Mouse (Mus musculus) duodenum, adult 2 months (tissue): ENCODE results near the gene Dctn1. TPM values are rescaled to one million over a fixed set of nuclear protein-coding genes. Genes with fewer than 3 reads are reported as not detected.

Source experiments
- polyA plus RNA-seq: library from polyadenylated mRNA; depleted of rRNA; stranded (reverse); fragments of >200 nt; gene quantifications from 2 replicates; pipeline ENCODE4 v1.2.3, GENCODE M21; 2012; ENCODE audit warnings: low replicate concordance; rRNA removed

The Dctn1 gene
- 119 and 175 TPM in 2 replicates for polyA plus RNA-seq

GRCm38 (mm10) chr6:83165607-83166242 is at the start of gene Dctn1:
Gene Dctn1, plus strand, starts transcription at chr6:83165920.

DNA sequence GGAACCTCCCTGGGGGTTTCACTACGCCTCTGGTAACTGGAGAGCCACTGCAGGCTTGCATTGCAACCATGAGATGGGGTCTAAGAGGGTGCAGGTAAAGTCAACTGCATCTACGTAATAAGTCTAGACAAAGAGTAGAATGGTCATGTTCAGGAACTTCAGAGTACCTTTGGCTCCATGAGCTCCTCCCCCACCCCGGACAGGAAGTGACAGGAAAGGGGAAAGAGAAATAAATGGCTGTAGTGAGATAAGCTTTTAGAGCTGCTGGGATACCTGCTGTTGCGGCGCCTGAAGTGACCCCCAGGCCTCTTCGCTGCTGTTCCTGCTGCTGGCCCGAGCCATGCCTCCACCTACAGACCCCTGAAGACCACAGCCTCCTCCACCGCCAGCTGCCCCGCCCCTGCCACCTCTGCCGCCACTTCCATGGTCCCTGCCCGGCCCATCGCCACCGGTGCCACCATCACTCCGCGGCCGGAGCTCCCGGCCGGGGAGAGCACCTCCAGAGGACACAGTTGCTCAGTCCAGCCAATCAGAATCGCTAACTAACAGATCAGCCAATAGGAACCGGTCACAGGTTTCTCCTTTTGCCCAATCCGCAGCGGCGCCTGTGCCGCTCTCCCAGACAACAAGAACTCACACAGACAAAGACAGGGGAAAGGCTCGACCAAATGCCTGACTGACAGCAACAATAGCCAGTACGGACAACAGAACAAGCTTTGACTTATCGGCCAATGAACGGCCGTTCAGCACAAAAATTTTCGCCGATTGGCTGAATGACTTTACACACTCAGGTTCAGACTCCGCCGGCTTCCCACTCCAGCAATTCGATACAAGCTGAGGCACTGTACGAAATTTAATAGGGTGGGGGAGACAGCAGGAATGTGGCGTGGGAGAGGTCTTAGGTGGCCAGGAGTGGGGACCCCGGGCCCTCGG is 44.5 kb upstream of the Dctn1 start, which contains the start of gene Wbp1:
TSS of gene Wbp1 (minus strand) at position 630 of the 933 bp plus-strand sequence.

GRCm38 (mm10) chr6:83125331-83125730 is 40.4 kb upstream of the Dctn1 start, which contains the start of gene Ino80b:
Gene Ino80b, minus strand, starts transcription at chr6:83125431.

DNA sequence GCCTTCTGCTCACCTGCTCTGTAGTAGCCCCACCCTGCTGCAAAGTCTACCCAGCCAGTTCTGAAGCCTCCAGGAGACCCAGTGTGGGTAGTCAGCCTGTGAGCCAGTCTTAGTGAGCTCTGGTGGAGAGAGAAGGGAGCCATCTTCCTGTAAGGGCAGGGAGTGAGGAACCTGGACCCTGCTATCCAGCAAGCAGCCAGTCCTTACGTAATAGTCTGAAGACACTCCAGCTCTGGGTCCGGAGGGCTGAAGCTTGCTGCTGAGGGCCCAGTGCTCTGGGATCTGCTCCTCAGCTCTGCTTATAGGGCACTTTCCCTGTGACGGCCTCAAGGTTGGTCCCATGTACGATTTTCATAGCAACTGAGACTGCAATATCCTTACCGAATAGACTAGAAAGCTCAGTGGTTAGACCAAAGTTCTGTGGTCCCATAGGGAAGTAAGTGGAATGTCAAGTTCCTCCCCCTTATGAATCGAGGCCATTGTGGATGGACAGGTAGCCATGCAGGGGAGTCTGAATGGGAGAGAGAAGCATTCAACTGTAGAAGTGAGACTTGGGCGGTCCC is 30.7 kb upstream of the Dctn1 start, which contains the start of gene Rtkn:
TSS of gene Rtkn (plus strand) at position 513 of the 563 bp plus-strand sequence.

GRCm38 (mm10) chr6:83156259-83156684 is 9.4 kb upstream of the Dctn1 start, which contains the start of the genes Wdr54 and 1700003E16Rik:
Gene Wdr54, minus strand, starts transcription at chr6:83156397.
Gene 1700003E16Rik, plus strand, starts transcription at chr6:83156404.

GRCm38 (mm10) chr6:83219814-83220213 is 54.1 kb downstream of the Dctn1 start, which contains the start of gene Slc4a5:
Gene Slc4a5, plus strand, starts transcription at chr6:83219828.

Other genes with a start within 250 kb of the Dctn1 start
- 0.37 and 0.41 TPM in 2 replicates for gene Sema4f, start 226.2 kb upstream of the Dctn1 start, polyA plus RNA-seq
- gene M1ap, start 219.0 kb upstream of the Dctn1 start, polyA plus RNA-seq, result 0.46 TPM in 1 of 2 replicates, not detected in the other
- gene Dok1, start 132.4 kb upstream of the Dctn1 start, polyA plus RNA-seq, result 5.2 and 5.9 TPM in 2 replicates
- gene Loxl3, start 131.7 kb upstream of the Dctn1 start, polyA plus RNA-seq, result 0.98 and 1.3 TPM in 2 replicates
- gene Aup1, start 111.4 kb upstream of the Dctn1 start, polyA plus RNA-seq, result 823 and 950 TPM in 2 replicates
- 24.9 and 33.2 TPM in 2 replicates for gene Htra2, start 110.6 kb upstream of the Dctn1 start, polyA plus RNA-seq
- 38.3 and 46.4 TPM in 2 replicates for gene Dqx1, start 108.1 kb upstream of the Dctn1 start, polyA plus RNA-seq
- gene Tlx2, start 95.6 kb upstream of the Dctn1 start, polyA plus RNA-seq, result 6.0 and 9.6 TPM in 2 replicates
- gene Pcgf1, start 88.1 kb upstream of the Dctn1 start, polyA plus RNA-seq, result 6.3 and 8.7 TPM in 2 replicates
- 1.1 and 1.3 TPM in 2 replicates for gene Lbx2, start 79.6 kb upstream of the Dctn1 start, polyA plus RNA-seq
- gene Ccdc142, start 64.3 kb upstream of the Dctn1 start, polyA plus RNA-seq, result 10.7 and 21.4 TPM in 2 replicates
- gene Gm42688, start 64.3 kb upstream of the Dctn1 start, polyA plus RNA-seq, result 5.3 and 7.2 TPM in 2 replicates
- gene Mrpl53, start 56.9 kb upstream of the Dctn1 start, polyA plus RNA-seq, result 55.7 and 58.1 TPM in 2 replicates
- gene Mogs, start 50.4 kb upstream of the Dctn1 start, polyA plus RNA-seq, result 51.8 and 63.1 TPM in 2 replicates
- 246 and 297 TPM in 2 replicates for gene Wbp1, start 44.4 kb upstream of the Dctn1 start, polyA plus RNA-seq
- gene Ino80b, start 40.5 kb upstream of the Dctn1 start, polyA plus RNA-seq, result 48.4 and 118 TPM in 2 replicates
- gene Rtkn, start 30.5 kb upstream of the Dctn1 start, polyA plus RNA-seq, result 115 and 204 TPM in 2 replicates
- gene Wdr54, start 9.5 kb upstream of the Dctn1 start, polyA plus RNA-seq, result 1.0 and 1.3 TPM in 2 replicates
- 0.15 and 0.22 TPM in 2 replicates for gene 1700003E16Rik, start 9.5 kb upstream of the Dctn1 start, polyA plus RNA-seq
- 31.0 and 32.6 TPM in 2 replicates for gene Slc4a5, start 53.9 kb downstream of the Dctn1 start, polyA plus RNA-seq
- gene Mthfd2, start 160.0 kb downstream of the Dctn1 start, polyA plus RNA-seq, result 1.2 and 4.1 TPM in 2 replicates
- gene Mob1a, start 160.1 kb downstream of the Dctn1 start, polyA plus RNA-seq, result 14.7 and 20.9 TPM in 2 replicates
- gene Bola3, start 183.2 kb downstream of the Dctn1 start, polyA plus RNA-seq, result 11.9 and 186 TPM in 2 replicates